Mouse (Mus musculus) MEL (cell line): ENCODE measurements at regions not wholly inside any gene's neighbourhood (a gene's known extent, or its start where the extent isn't known, plus 50 kb on each side); places are given as distances from the start of the nearest gene placed in this dataset.

Experiments used
- DNase-seq: peaks from one replicate; pipeline ENCODE4 v3.0.0; 2011; ENCODE audit warnings: low read depth, low spot score
- H3K27ac ChIP-seq: 2 replicates; pipeline ENCODE4 v1.5.1; 2012; ENCODE audit warnings: low read depth, mild to moderate bottlenecking, control low read depth, low read length, moderate library complexity; ENCODE audit not compliant: control insufficient read depth
- H3K27me3 ChIP-seq, 2 experiments: fragments of 150-350 bp in 1 of 2; sonication (generic) in 1 of 2; 2 replicates each; pipeline ENCODE4 v1.6.1; 2012; ENCODE audit warnings: low read length in 2 of 2, mild to moderate bottlenecking in 2 of 2, improper control_type of control experiment in 1 of 2, moderate library complexity in 1 of 2; ENCODE audit not compliant: insufficient read depth in 2 of 2, control insufficient read depth in 1 of 2
- H3K36me3 ChIP-seq, 2 experiments: 2 replicates each; pipeline ENCODE4 v1.6.1; 2012 to 2014; ENCODE audit warnings: low read length in 2 of 2, improper control_type of control experiment in 1 of 2, inconsistent platforms in 1 of 2, mild to moderate bottlenecking in 1 of 2; ENCODE audit not compliant: insufficient read depth in 2 of 2, control insufficient read depth in 1 of 2
- H3K4me1 ChIP-seq, 2 experiments: fragments of 150-350 bp in 1 of 2; sonication (generic) in 1 of 2; 2 replicates each; pipeline ENCODE4 v1.6.1; 2012; ENCODE audit warnings: low read length in 2 of 2, improper control_type of control experiment in 1 of 2, mild to moderate bottlenecking in 1 of 2; ENCODE audit not compliant: insufficient read depth in 2 of 2, control insufficient read depth in 1 of 2
- H3K4me3 ChIP-seq, 2 experiments: fragments of 150-350 bp in 1 of 2; sonication (generic) in 1 of 2; 2 replicates each; pipeline ENCODE4 v1.5.1; 2012; ENCODE audit warnings: low read depth in 2 of 2, low read length in 2 of 2, mild to moderate bottlenecking in 2 of 2, moderate library complexity in 2 of 2, control low read depth in 1 of 2, improper control_type of control experiment in 1 of 2; ENCODE audit not compliant: control insufficient read depth in 1 of 2, insufficient read depth in 1 of 2
- H3K79me2 ChIP-seq: 2 replicates; pipeline ENCODE4 v1.6.1; 2012; ENCODE audit warnings: mild to moderate bottlenecking, low read length, moderate library complexity; ENCODE audit not compliant: control insufficient read depth, poor library complexity, insufficient read depth
- H3K9ac ChIP-seq: 2 replicates; pipeline ENCODE4 v1.6.1; 2012; ENCODE audit warnings: low read depth, mild to moderate bottlenecking, control low read depth, low read length, moderate library complexity; ENCODE audit not compliant: control insufficient read depth, poor library complexity, severe bottlenecking
- H3K9me3 ChIP-seq: fragments of 150-350 bp; sonication (generic); replicated peaks from 2 replicates; pipeline ENCODE4 v1.6.1; 2012; ENCODE audit warnings: mild to moderate bottlenecking, low read length, improper control_type of control experiment, moderate library complexity; ENCODE audit not compliant: insufficient read depth
- BHLHE40 ChIP-seq: IDR thresholded peaks from 2 replicates; pipeline ENCODE4 v1.6.1; 2012; ENCODE audit warnings: low read depth, mild to moderate bottlenecking, inconsistent platforms, low read length, improper control_type of control experiment, borderline replicate concordance
- E2F4 ChIP-seq: IDR thresholded peaks from 2 replicates; pipeline ENCODE4 v1.6.1; 2011; ENCODE audit warnings: low read depth, low read length, improper control_type of control experiment, borderline replicate concordance
- ELF1 ChIP-seq: IDR thresholded peaks from 2 replicates; pipeline ENCODE4 v1.6.1; 2014; ENCODE audit warnings: low read depth, mild to moderate bottlenecking, inconsistent platforms, low read length, improper control_type of control experiment, moderate library complexity
- ETS1 ChIP-seq: IDR thresholded peaks from 2 replicates; pipeline ENCODE4 v1.6.1; 2012; ENCODE audit warnings: low read depth, mild to moderate bottlenecking, inconsistent platforms, low read length, improper control_type of control experiment, moderate library complexity
- HCFC1 ChIP-seq: IDR thresholded peaks from 2 replicates; pipeline ENCODE4 v1.6.1; 2012; ENCODE audit warnings: low read depth, mild to moderate bottlenecking, inconsistent platforms, low read length, improper control_type of control experiment, moderate library complexity
- JUND ChIP-seq: IDR thresholded peaks from 2 replicates; pipeline ENCODE4 v1.6.1; 2011; ENCODE audit warnings: low read depth, mild to moderate bottlenecking, improper control_type of control experiment, low read length
- KAT2A ChIP-seq: conservative IDR thresholded peaks from 2 replicates; pipeline ENCODE4 v1.6.1; 2012; ENCODE audit warnings: low read depth, low read length, improper control_type of control experiment, inconsistent platforms
- MAX ChIP-seq: IDR thresholded peaks from 2 replicates; pipeline ENCODE4 v1.6.1; 2011; ENCODE audit warnings: low read length, improper control_type of control experiment
- MEF2A ChIP-seq: IDR thresholded peaks from 2 replicates; pipeline ENCODE4 v1.6.1; 2014; ENCODE audit warnings: low read depth, mild to moderate bottlenecking, inconsistent platforms, low read length, improper control_type of control experiment; ENCODE audit not compliant: poor library complexity, insufficient replicate concordance, severe bottlenecking; ENCODE audit errors: extremely low read depth
- MYC ChIP-seq: IDR thresholded peaks from 2 replicates; pipeline ENCODE4 v1.6.1; 2011; ENCODE audit warnings: low read depth, mild to moderate bottlenecking, low read length, improper control_type of control experiment, moderate library complexity
- POLR2A ChIP-seq, 2 experiments: IDR thresholded peaks; 2 replicates each; pipeline ENCODE4 v1.6.1; 2011 to 2012; ENCODE audit warnings: low read length in 2 of 2, mild to moderate bottlenecking in 2 of 2, control low read depth in 1 of 2, improper control_type of control experiment in 1 of 2, low read depth in 1 of 2, moderate library complexity in 1 of 2; ENCODE audit not compliant: control insufficient read depth in 1 of 2, insufficient read depth in 1 of 2, poor library complexity in 1 of 2
- POLR2AphosphoS2 ChIP-seq: IDR thresholded peaks from 2 replicates; pipeline ENCODE4 v1.6.1; 2011; ENCODE audit warnings: low read length, improper control_type of control experiment
- RAD21 ChIP-seq: IDR thresholded peaks from 2 replicates; pipeline ENCODE4 v1.6.1; 2011; ENCODE audit warnings: mild to moderate bottlenecking, low read depth, low read length, improper control_type of control experiment
- SIN3A ChIP-seq: IDR thresholded peaks from 2 replicates; pipeline ENCODE4 v1.6.1; 2012; ENCODE audit warnings: low read length, improper control_type of control experiment, inconsistent platforms
- SMC3 ChIP-seq: IDR thresholded peaks from 2 replicates; pipeline ENCODE4 v1.6.1; 2011; ENCODE audit warnings: low read depth, low read length, improper control_type of control experiment
- TCF12 ChIP-seq: IDR thresholded peaks from 2 replicates; pipeline ENCODE4 v1.6.1; 2014; ENCODE audit warnings: low read depth, mild to moderate bottlenecking, inconsistent platforms, low read length, improper control_type of control experiment, moderate library complexity
- UBTF ChIP-seq: IDR thresholded peaks from 2 replicates; pipeline ENCODE4 v1.6.1; 2012; ENCODE audit warnings: low read depth, mild to moderate bottlenecking, inconsistent platforms, low read length, improper control_type of control experiment, moderate library complexity, borderline replicate concordance; ENCODE audit not compliant: insufficient read depth
- USF1 ChIP-seq: IDR thresholded peaks from 2 replicates; pipeline ENCODE4 v1.6.1; 2014; ENCODE audit warnings: low read depth, mild to moderate bottlenecking, inconsistent platforms, low read length, improper control_type of control experiment, moderate library complexity
- USF2 ChIP-seq, 2 experiments: IDR thresholded peaks; 2 replicates each; pipeline ENCODE4 v1.6.1; 2011 to 2012; ENCODE audit warnings: improper control_type of control experiment in 2 of 2, low read length in 2 of 2, borderline replicate concordance in 1 of 2, inconsistent platforms in 1 of 2, low read depth in 1 of 2, mild to moderate bottlenecking in 1 of 2; ENCODE audit not compliant: insufficient read depth in 1 of 2
- ZC3H11A ChIP-seq: IDR thresholded peaks from 2 replicates; pipeline ENCODE4 v1.6.1; 2012; ENCODE audit warnings: low read depth, mild to moderate bottlenecking, inconsistent platforms, low read length, improper control_type of control experiment
- ZNF384 ChIP-seq: IDR thresholded peaks from 2 replicates; pipeline ENCODE4 v1.6.1; 2012; ENCODE audit warnings: low read depth, mild to moderate bottlenecking, inconsistent platforms, low read length, improper control_type of control experiment

DNA sequence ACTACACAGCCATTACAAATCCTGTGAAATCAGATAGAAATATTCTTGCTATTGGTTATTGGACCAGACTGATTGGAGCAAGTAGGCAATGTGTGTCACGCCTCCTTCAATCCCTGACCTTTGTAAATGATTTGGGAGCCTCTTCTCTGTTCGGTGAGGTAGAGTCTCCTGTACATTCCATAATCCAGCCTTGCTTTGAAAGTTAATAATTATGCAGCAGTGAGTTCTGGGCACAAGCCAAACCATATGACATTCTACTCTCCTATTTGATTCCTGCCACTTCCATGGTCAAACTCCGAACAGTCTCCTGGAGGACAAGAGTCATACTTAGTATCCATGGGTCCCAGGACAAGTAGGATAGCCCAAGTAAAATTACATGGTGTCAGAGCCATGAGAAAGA, 158.4 kb upstream of the Cpeb2 start:
- Histone ChIP-seq H3K9ac (no peak overlapping the region), H3K79me2 (no peaks in the 10 kb centered on the region), H3K36me3 (no peaks in the 10 kb centered on the region), H3K9me3 (no peaks in the 10 kb centered on the region), H3K4me1 (no peaks in the 10 kb centered on the region), H3K27me3 (no peaks in the 10 kb centered on the region), H3K27ac (no peak overlapping the region), H3K4me3 (no peak overlapping the region)
- no peak for DNase-seq
- TF ChIP-seq ZNF384 = no peak
- TF ChIP-seq POLR2AphosphoS2 = no peak
- TF ChIP-seq USF1 = no peak
- no peak for TF ChIP-seq JUND
- TF ChIP-seq UBTF = no peak
- no peak for TF ChIP-seq TCF12
- no peak for TF ChIP-seq HCFC1
- no peak for TF ChIP-seq RAD21
- TF ChIP-seq USF2 (IDR thresholded peaks at IDR 0.05; ENCODE audit: borderline replicate concordance in 1 of 2, insufficient read depth in 1 of 2, low read depth in 1 of 2, low read length in 2 of 2) = no peak

DNA sequence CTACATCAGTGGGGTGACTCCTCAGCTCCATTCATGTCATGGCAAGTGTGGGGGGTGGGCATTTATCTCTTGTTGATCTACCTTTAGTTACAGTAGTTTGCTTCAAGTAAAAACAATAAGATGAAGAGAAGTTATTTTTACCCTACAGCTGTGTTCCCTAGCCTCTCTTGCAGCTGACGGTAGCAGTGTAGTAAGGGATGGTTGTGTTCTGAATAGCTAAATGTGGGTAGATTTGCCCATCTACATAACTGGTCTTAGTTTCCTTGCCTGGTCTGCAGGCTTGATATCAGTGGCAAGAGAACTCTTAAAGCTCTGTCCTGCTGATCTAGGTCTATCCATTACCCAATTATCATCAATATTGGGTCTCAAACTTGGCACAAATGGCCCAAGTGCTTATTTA, 152.7 kb upstream of the Cpeb2 start:
- Histone ChIP-seq H3K79me2 (no peaks in the 10 kb centered on the region), H3K27ac (no peak overlapping the region), H3K9me3 (no peaks in the 10 kb centered on the region), H3K9ac (no peak overlapping the region), H3K27me3 (no peaks in the 10 kb centered on the region), H3K36me3 (peaks cover 0 to 14% of the 10 kb centered on the region in 2 experiments; a peak in 2 of 4 replicates), H3K4me3 (no peak overlapping the region), H3K4me1 (peaks cover 8 to 11% of the 10 kb centered on the region in 2 experiments)
- TF ChIP-seq E2F4 = no peak
- TF ChIP-seq BHLHE40 = no peak
- TF ChIP-seq POLR2AphosphoS2 = no peak
- no peak for TF ChIP-seq RAD21
- DNase-seq = no peak

DNA sequence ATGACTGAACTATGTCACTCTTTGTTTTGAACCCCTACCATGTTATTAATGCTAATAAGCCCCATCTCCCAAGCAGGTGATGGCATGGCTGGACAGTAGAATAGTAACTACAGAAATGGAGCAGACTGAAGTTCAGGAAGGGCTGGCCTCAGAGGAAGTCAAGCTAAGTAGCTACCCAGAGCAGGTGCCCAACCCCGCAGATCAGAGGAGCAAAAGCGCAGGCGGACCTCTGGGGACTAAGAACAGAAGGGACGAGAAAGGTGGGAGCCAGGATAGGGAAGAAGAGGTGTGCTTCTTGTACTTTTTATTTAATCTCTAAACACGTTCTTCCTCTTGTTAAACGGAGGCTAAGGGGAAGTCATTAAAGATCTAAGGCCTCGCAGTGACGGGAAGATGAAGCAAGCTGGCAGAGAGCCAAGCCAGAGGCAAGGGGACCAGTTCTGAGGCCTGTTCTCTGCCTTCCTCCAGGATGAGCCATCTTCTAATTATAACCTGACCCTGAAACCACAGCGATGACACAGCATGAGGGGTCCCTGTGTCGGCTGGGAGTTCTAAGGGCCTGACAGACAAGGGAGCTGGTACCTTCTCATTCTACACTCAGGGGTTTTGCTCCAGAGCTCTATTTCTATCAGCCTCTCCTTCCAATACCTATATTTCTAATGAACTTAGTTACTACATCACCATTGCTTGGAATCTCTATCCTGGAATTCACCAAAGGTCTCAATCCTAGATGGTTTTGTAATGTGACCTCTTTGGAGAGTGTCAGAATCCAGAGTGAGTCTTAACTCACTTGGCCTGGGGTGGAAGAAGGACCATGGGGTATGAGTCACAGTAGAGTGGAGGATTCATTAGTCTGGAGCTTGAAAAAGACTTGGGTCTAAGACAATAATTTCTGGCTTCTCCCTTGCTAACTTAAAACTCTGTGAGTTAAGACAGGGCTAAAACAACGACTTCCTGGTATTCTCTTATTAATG, 151.1 kb upstream of the Cpeb2 start:
- Histone ChIP-seq H3K9me3 (no peaks in the 10 kb centered on the region), H3K4me3 (peak overlapping the region in 1 of 2 experiments; percentile 7; a peak in 2 of 4 replicates), H3K36me3 (peaks cover 0 to 14% of the 10 kb centered on the region in 2 experiments; a peak in 2 of 4 replicates), H3K4me1 (peaks cover 11 to 12% of the 10 kb centered on the region in 2 experiments), H3K27ac (peak overlapping the region; percentile 40), H3K9ac (peak overlapping the region; percentile 4; the same call in 1 of the 2 replicates), H3K79me2 (no peaks in the 10 kb centered on the region), H3K27me3 (no peaks in the 10 kb centered on the region)
- peak; percentile 94 for DNase-seq
- TF ChIP-seq POLR2A (IDR thresholded peaks at IDR 0.05; ENCODE audit: control insufficient read depth in 1 of 2, insufficient read depth in 1 of 2, low read depth in 1 of 2, low read length in 2 of 2, poor library complexity in 1 of 2) (no peak), MEF2A (peak; percentile 95), MAX (0 out of 2 replicates have a peak, but pooled peaks have one; percentile 44), ELF1 (0 out of 2 replicates have a peak, but pooled peaks have one; percentile 40), ZC3H11A (no peak), SIN3A (peak; percentile 51), HCFC1 (peak; percentile 41; the same call in 1 of the 2 replicates), USF1 (no peak), JUND (0 out of 2 replicates have a peak, but pooled peaks have one; percentile 40), BHLHE40 (0 out of 2 replicates have a peak, but pooled peaks have one; percentile 19), POLR2AphosphoS2 (no peak), SMC3 (0 out of 2 replicates have a peak, but pooled peaks have one; percentile 10), KAT2A (no peak), MYC (peak; percentile 76; the same call in 1 of the 2 replicates), ETS1 (peak; percentile 81)
